Mouse (Mus musculus): ENCODE measurements at regions not wholly inside any gene's neighbourhood (a gene's known extent, or its start where the extent isn't known, plus 50 kb on each side); places are given as distances from the start of the nearest gene placed in this dataset.

GRCm38 (mm10) chr16:24154816-24155357, 166.2 kb upstream of the Bcl6 start:
- DNase-seq (ENCODE audit: extremely low spot score in 1 of 2, low spot score in 1 of 2) = no peak

GRCm38 (mm10) chr16:24153943-24154342, 165.3 kb upstream of the Bcl6 start:
- DNase-seq (ENCODE audit: extremely low spot score in 1 of 2, low spot score in 1 of 2) = no peak

GRCm38 (mm10) chr16:24151831-24152247, 163.2 kb upstream of the Bcl6 start:
- no peak for DNase-seq (ENCODE audit: extremely low spot score in 1 of 2, low spot score in 1 of 2)

GRCm38 (mm10) chr16:24151178-24151725, 162.6 kb upstream of the Bcl6 start:
- no peak for DNase-seq (ENCODE audit: extremely low spot score in 1 of 2, low spot score in 1 of 2)

- DNase-seq (ENCODE audit: extremely low spot score in 1 of 2, low spot score in 1 of 2) = no peak
Measured at GRCm38 (mm10) chr16:24150512-24150911, 161.9 kb upstream of the Bcl6 start.

GRCm38 (mm10) chr16:24149441-24149840, 160.8 kb upstream of the Bcl6 start:
- no peak for DNase-seq (ENCODE audit: extremely low spot score in 1 of 2, low spot score in 1 of 2)

GRCm38 (mm10) chr16:24143894-24144293, 155.2 kb upstream of the Bcl6 start:
- no peak for DNase-seq (ENCODE audit: extremely low spot score in 1 of 2, low spot score in 1 of 2)

- DNase-seq (ENCODE audit: extremely low spot score in 1 of 2, low spot score in 1 of 2) = no peak
Measured at GRCm38 (mm10) chr16:24142915-24143541, 154.4 kb upstream of the Bcl6 start.

GRCm38 (mm10) chr16:24139109-24139508, 150.5 kb upstream of the Bcl6 start:
- no peak for DNase-seq (ENCODE audit: extremely low spot score in 1 of 2, low spot score in 1 of 2)

- DNase-seq (ENCODE audit: extremely low spot score in 1 of 2, low spot score in 1 of 2) = no peak
Measured at GRCm38 (mm10) chr16:24137266-24138033, 148.8 kb upstream of the Bcl6 start.

- no peak for DNase-seq (ENCODE audit: extremely low spot score in 1 of 2, low spot score in 1 of 2)
Measured at GRCm38 (mm10) chr16:24136483-24137148, 148.0 kb upstream of the Bcl6 start.

- no peak for DNase-seq (ENCODE audit: extremely low spot score in 1 of 2, low spot score in 1 of 2)
Measured at GRCm38 (mm10) chr16:24135841-24136240, 147.2 kb upstream of the Bcl6 start.

GRCm38 (mm10) chr16:24135351-24135750, 146.7 kb upstream of the Bcl6 start:
- no peak for DNase-seq (ENCODE audit: extremely low spot score in 1 of 2, low spot score in 1 of 2)

GRCm38 (mm10) chr16:24134486-24135050, 145.9 kb upstream of the Bcl6 start:
- no peak for DNase-seq (ENCODE audit: extremely low spot score in 1 of 2, low spot score in 1 of 2)

- no peak for DNase-seq (ENCODE audit: extremely low spot score in 1 of 2, low spot score in 1 of 2)
Measured at GRCm38 (mm10) chr16:24130646-24131045, 142.0 kb upstream of the Bcl6 start.

GRCm38 (mm10) chr16:24129701-24130100, 141.0 kb upstream of the Bcl6 start:
- DNase-seq (ENCODE audit: extremely low spot score in 1 of 2, low spot score in 1 of 2) = no peak

- no peak for DNase-seq (ENCODE audit: extremely low spot score in 1 of 2, low spot score in 1 of 2)
Measured at GRCm38 (mm10) chr16:24128566-24128965, 139.9 kb upstream of the Bcl6 start.

GRCm38 (mm10) chr16:24124766-24125165, 136.1 kb upstream of the Bcl6 start:
- DNase-seq (ENCODE audit: extremely low spot score in 1 of 2, low spot score in 1 of 2) = no peak

GRCm38 (mm10) chr16:24124083-24124482, 135.4 kb upstream of the Bcl6 start:
- no peak for DNase-seq (ENCODE audit: extremely low spot score in 1 of 2, low spot score in 1 of 2)

- DNase-seq (ENCODE audit: extremely low spot score in 1 of 2, low spot score in 1 of 2) = no peak
Measured at GRCm38 (mm10) chr16:24121633-24122032, 133.0 kb upstream of the Bcl6 start.

GRCm38 (mm10) chr16:24120836-24121235, 132.2 kb upstream of the Bcl6 start:
- no peak for DNase-seq (ENCODE audit: extremely low spot score in 1 of 2, low spot score in 1 of 2)
